Mouse (Mus musculus) CH12F3 (cell line): ENCODE data around the gene Olfr1271.
"Not testable (repeated sequence)": the region's sequence is repeated elsewhere in the genome, so short reads cannot be mapped to it uniquely, and the experiment has no call there.

Experiments used
- in situ Hi-C: fragments of 300-500 bp; cut with MboI; formaldehyde crosslinking; loops from 2 replicates; pipeline ENCODE4 v1.14.3; 2020; ENCODE audit warnings: low sequenced_read_pairs

Gene Olfr1271

GRCm38 (mm10) chr2:90270932-90271331, at the start of gene Olfr1271:
Olfr1271 (minus strand) TSS chr2:90271032.
- in situ Hi-C loops = no loop called here

GRCm38 (mm10) chr2:90292741-90293140, 21.9 kb upstream of the Olfr1271 start, which contains the start of gene Olfr1272:
Olfr1272 (minus strand) TSS chr2:90292841.
- in situ Hi-C loops = no loop called here

GRCm38 (mm10) chr2:90257492-90257891, 13.3 kb downstream of the Olfr1271 start, which contains the start of gene Olfr142:
Olfr142 (minus strand) TSS chr2:90257592.
- in situ Hi-C loops = no loop called here

GRCm38 (mm10) chr2:90224393-90224792, 46.4 kb downstream of the Olfr1271 start, which contains the start of gene Olfr1506:
Olfr1506 (minus strand) TSS chr2:90224493.
- in situ Hi-C loops = not testable (repeated sequence)
